Mouse (Mus musculus) megakaryocyte progenitor cell, adult 5-6 weeks (primary cell): Measurements from ENCODE around the gene Pde6c. TPM values are rescaled to one million over a fixed set of nuclear protein-coding genes. Genes with fewer than 3 reads are reported as not detected.

Experiments
- total RNA-seq, 2 experiments: library from RNA; stranded (forward) in 1 of 2; stranded (reverse) in 1 of 2; fragments of 157-497, 149-512 nt in 1 of 2; fragments of 200-1000 nt in 1 of 2; gene quantifications; 2 replicates each; pipeline versions ENCODE4 v1.2.3 to v1.2.4; 2015 to 2017

Gene Pde6c
- total RNA-seq, 2 experiments from 2014 or later: not detected

Other genes starting within 250 kb of the Pde6c start
- gene Myof, start 89.2 kb upstream of the Pde6c start, total RNA-seq (2015): 3.1 and 3.5 TPM in 2 replicates
- gene Myof, start 89.2 kb upstream of the Pde6c start, total RNA-seq (2017): 0.71 and 1.6 TPM in 2 replicates
- 46.9 and 58.5 TPM in 2 replicates for gene Cep55, start 77.8 kb upstream of the Pde6c start, total RNA-seq (2015)
- 52.4 and 56.9 TPM in 2 replicates for gene Cep55, start 77.8 kb upstream of the Pde6c start, total RNA-seq (2017)
- 0.22 TPM in 1 of 2 replicates, not detected in the other for gene Ffar4, start 35.7 kb upstream of the Pde6c start, total RNA-seq (2015)
- 0.24 and 0.33 TPM in 2 replicates for gene Ffar4, start 35.7 kb upstream of the Pde6c start, total RNA-seq (2017)
- not detected in 2 replicates for gene Rbp4, start 7.5 kb upstream of the Pde6c start, total RNA-seq (2015)
- not detected in 2 replicates for gene Rbp4, start 7.5 kb upstream of the Pde6c start, total RNA-seq (2017)
- gene Fra10ac1, start 91.4 kb downstream of the Pde6c start, total RNA-seq (2015): 31.1 and 33.8 TPM in 2 replicates
- gene Fra10ac1, start 91.4 kb downstream of the Pde6c start, total RNA-seq (2017): 38.8 and 52.2 TPM in 2 replicates
- gene Lgi1, start 131.8 kb downstream of the Pde6c start, total RNA-seq (2015): 0.02 TPM in 1 of 2 replicates, not detected in the other
- not detected in 2 replicates for gene Lgi1, start 131.8 kb downstream of the Pde6c start, total RNA-seq (2017)